Mouse (Mus musculus) intestine, postnatal 0 days (tissue): Measurements from ENCODE around the gene Ankrd9. TPM values are rescaled to one million over a fixed set of nuclear protein-coding genes. Genes with fewer than 3 reads are reported as not detected.

ENCODE experiments used
- ATAC-seq: fragments of 200-750 bp; cut with Nextera tagmentation; 2 replicates; pipeline ENCODE4 v1.8.0; 2017; ENCODE audit warnings: mild to moderate bottlenecking, moderate TSS enrichment, moderate library complexity
- H3K27ac ChIP-seq: fragments of 300-500 bp; sonication (generic); 2 replicates; pipeline ENCODE4 v1.5.1; 2014; ENCODE audit warnings: mild to moderate bottlenecking, low read depth, low read length, moderate library complexity
- H3K27me3 ChIP-seq: fragments of 300-500 bp; sonication (generic); replicated peaks from 2 replicates; pipeline ENCODE4 v1.6.1; 2014; ENCODE audit warnings: low read length, mixed read lengths; ENCODE audit not compliant: control insufficient read depth, insufficient read depth
- H3K36me3 ChIP-seq: fragments of 300-500 bp; sonication (generic); 2 replicates; pipeline ENCODE4 v1.6.1; 2014; ENCODE audit warnings: mild to moderate bottlenecking, moderate library complexity; ENCODE audit not compliant: control insufficient read depth, insufficient read depth
- H3K4me1 ChIP-seq: fragments of 300-500 bp; sonication (generic); replicated peaks from 2 replicates; pipeline ENCODE4 v1.6.1; 2014; ENCODE audit warnings: antibody characterized with exemption, low read length, mixed read lengths; ENCODE audit not compliant: control insufficient read depth, insufficient read depth
- H3K4me2 ChIP-seq: fragments of 300-500 bp; sonication (generic); replicated peaks from 2 replicates; pipeline ENCODE4 v1.6.1; 2014; ENCODE audit warnings: low read depth, mild to moderate bottlenecking, moderate library complexity
- H3K4me3 ChIP-seq: fragments of 300-500 bp; sonication (generic); 2 replicates; pipeline ENCODE4 v1.5.1; 2014; ENCODE audit warnings: low read depth, low read length
- H3K9ac ChIP-seq: fragments of 300-500 bp; sonication (generic); 2 replicates; pipeline ENCODE4 v1.6.1; 2014; ENCODE audit warnings: mild to moderate bottlenecking, low read depth, low read length
- H3K9me3 ChIP-seq: fragments of 300-500 bp; sonication (generic); 2 replicates; pipeline ENCODE4 v1.6.1; 2016; ENCODE audit warnings: mixed run types; ENCODE audit not compliant: control insufficient read depth
- CTCF ChIP-seq: sonication (generic); IDR thresholded peaks from 2 replicates; pipeline ENCODE4 v1.5.1; 2016; ENCODE audit warnings: low read depth, mild to moderate bottlenecking, control low read depth, antibody characterized with exemption, moderate library complexity
- WGBS: fragments of 180-500 bp; shearing (Covaris S2); extraction: QIAGEN DNeasy Blood & Tissue Kit; methylation state at CpG from one replicate; pipeline ENCODE4 v1.1.7; 2014; 5-methylcytosine and 5-hydroxymethylcytosine counted together
- polyA plus RNA-seq: library from polyadenylated mRNA; unstranded; fragments of >200 nt; fragmentation: Nextera tagmentation; extraction: Ambion mirVana; gene quantifications from 2 replicates; pipeline ENCODE4 v1.2.1, GENCODE M21; 2015

Ankrd9 gene
- polyA plus RNA-seq, 1 experiment from 2014 or later, result 76.3 TPM

GRCm38 (mm10) chr12:110954351-110954991 lies 24.4 kb downstream of the Ankrd9 start:
- Histone ChIP-seq H3K9me3 (no peaks in the 10 kb centered on the region), H3K4me1 (no peaks in the 10 kb centered on the region), H3K27me3 (no peaks in the 10 kb centered on the region), H3K36me3 (peaks cover 6% of the 10 kb centered on the region; the same call in 1 of the 2 replicates), H3K27ac (peak overlapping the region; percentile 22; the same call in 1 of the 2 replicates), H3K9ac (no peak overlapping the region), H3K4me3 (no peak overlapping the region), H3K4me2 (no peak overlapping the region)
- TF ChIP-seq CTCF, result no peak
- ATAC-seq, result no peak
- WGBS, result 64% methylated on average over 4 of the region's 4 CpGs

DNA sequence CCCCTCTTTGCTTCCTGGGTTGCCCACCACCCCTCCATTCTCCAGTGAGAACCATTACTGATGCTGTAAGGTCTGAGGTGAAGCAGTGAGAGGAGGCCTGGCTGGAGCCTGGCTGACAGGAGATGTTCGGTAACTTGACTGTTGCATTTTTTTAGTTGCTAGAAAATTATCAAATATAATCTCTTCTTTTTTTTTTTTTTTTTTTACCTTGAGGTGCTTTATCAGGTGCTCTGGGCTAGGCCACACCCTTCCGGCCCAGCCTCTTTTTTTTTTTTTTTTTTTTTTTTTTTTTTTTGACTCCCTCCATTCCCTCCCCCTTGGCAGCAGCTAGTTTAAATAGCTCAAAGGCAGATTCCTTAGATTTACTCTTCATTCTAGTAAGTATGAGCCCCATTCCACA lies 24.9 kb downstream of the Ankrd9 start:
- WGBS, result 63% methylated on average over 2 of the region's 2 CpGs
- Histone ChIP-seq H3K27ac (no peak overlapping the region), H3K4me1 (no peaks in the 10 kb centered on the region)

GRCm38 (mm10) chr12:110953443-110953842 lies 25.4 kb downstream of the Ankrd9 start:
- Histone ChIP-seq H3K9me3 (no peaks in the 10 kb centered on the region), H3K4me2 (no peak overlapping the region), H3K4me1 (no peaks in the 10 kb centered on the region), H3K4me3 (no peak overlapping the region), H3K36me3 (peaks cover 12% of the 10 kb centered on the region), H3K27me3 (no peaks in the 10 kb centered on the region), H3K9ac (no peak overlapping the region), H3K27ac (no peak overlapping the region)
- no peak for ATAC-seq
- TF ChIP-seq CTCF, result no peak
- 82% methylated on average over 3 of the region's 3 CpGs for WGBS

More for the DNA sequence above, 24.9 kb downstream of the Ankrd9 start:
- H3K9ac ChIP-seq, result no peak overlapping the region
- ATAC-seq, result no peak
- no peak overlapping the region for H3K4me2 ChIP-seq
- H3K9me3 ChIP-seq, result no peaks in the 10 kb centered on the region
- H3K36me3 ChIP-seq, result peaks cover 7% of the 10 kb centered on the region
- no peak overlapping the region for H3K4me3 ChIP-seq
- TF ChIP-seq CTCF, result no peak
- H3K27me3 ChIP-seq, result no peaks in the 10 kb centered on the region

- 86% methylated on average over 6 of the region's 6 CpGs for WGBS
Measured at GRCm38 (mm10) chr12:110952628-110953385, 26.0 kb downstream of the Ankrd9 start.

DNA sequence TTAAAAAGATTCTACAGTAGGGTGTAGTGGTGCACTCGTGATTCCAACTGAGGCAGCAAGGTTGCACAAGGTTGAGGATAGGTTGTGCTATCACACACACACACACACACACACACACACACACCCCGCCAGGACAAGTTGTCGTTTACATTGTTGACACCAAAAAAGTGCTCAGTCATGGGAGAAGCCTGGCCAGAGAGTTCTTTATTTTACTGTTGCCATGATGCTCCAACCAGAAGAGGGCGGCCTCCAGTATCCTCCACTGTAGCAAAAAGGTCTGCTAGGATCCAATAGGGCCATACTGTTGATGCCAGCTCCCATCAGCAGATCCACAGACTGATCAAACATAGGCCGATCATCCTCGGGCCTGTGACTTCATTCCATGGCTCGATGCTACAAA lies 27.6 kb downstream of the Ankrd9 start:
- 76% methylated on average over 7 of the region's 7 CpGs for WGBS
- no peak for ATAC-seq
- Histone ChIP-seq H3K4me2 (no peak overlapping the region), H3K9ac (no peak overlapping the region), H3K27ac (no peak overlapping the region), H3K4me3 (no peak overlapping the region), H3K27me3 (no peaks in the 10 kb centered on the region), H3K36me3 (peaks cover 23% of the 10 kb centered on the region), H3K4me1 (no peaks in the 10 kb centered on the region), H3K9me3 (no peaks in the 10 kb centered on the region)
- TF ChIP-seq CTCF, result peak; percentile 52

More at GRCm38 (mm10) chr12:110952628-110953385, 26.0 kb downstream of the Ankrd9 start:
- Histone ChIP-seq H3K27ac (no peak overlapping the region), H3K4me3 (no peak overlapping the region), H3K9ac (no peak overlapping the region), H3K4me2 (no peak overlapping the region), H3K27me3 (no peaks in the 10 kb centered on the region), H3K9me3 (no peaks in the 10 kb centered on the region), H3K36me3 (peaks cover 18% of the 10 kb centered on the region), H3K4me1 (no peaks in the 10 kb centered on the region)
- no peak for ATAC-seq
- TF ChIP-seq CTCF, result no peak

DNA sequence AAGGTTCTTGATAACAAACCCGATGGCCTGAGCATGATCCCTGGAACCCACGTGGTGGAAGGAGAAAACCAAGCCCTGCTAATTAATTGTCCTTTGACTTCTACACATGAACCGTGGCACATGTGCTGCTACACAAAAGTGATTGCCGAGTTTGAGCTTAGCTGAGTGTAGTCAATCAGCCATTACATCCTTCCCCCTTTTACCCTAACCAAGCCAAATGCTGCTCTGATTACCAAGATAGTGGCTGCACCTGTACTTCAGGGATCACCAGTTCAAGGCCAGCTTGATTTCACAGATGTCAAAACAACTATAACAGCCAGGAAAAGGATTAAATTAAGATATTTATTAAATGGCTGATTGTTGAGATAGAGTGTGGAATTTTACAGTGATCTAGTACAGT lies 28.7 kb downstream of the Ankrd9 start:
- Histone ChIP-seq H3K9ac (no peak overlapping the region), H3K4me3 (no peak overlapping the region), H3K9me3 (no peaks in the 10 kb centered on the region), H3K27ac (no peak overlapping the region), H3K27me3 (no peaks in the 10 kb centered on the region), H3K4me1 (no peaks in the 10 kb centered on the region), H3K36me3 (peaks cover 32% of the 10 kb centered on the region), H3K4me2 (no peak overlapping the region)
- no peak for TF ChIP-seq CTCF
- WGBS, result 82% methylated on average over 4 of the region's 4 CpGs
- no peak for ATAC-seq
